Mouse (Mus musculus) bone marrow macrophage, adult 2 months (primary cell): Measurements from ENCODE around the gene Tcf21. TPM values are rescaled to one million over a fixed set of nuclear protein-coding genes. Genes with fewer than 3 reads are reported as not detected.

ENCODE experiments used
- H3K27ac ChIP-seq: 2 replicates; pipeline ENCODE4 v1.5.1; 2012; ENCODE audit warnings: low read depth, low read length; ENCODE audit not compliant: insufficient read depth
- H3K4me1 ChIP-seq: 2 replicates; pipeline ENCODE4 v1.6.1; 2012; ENCODE audit warnings: low read length; ENCODE audit not compliant: control insufficient read depth, insufficient read depth
- H3K4me3 ChIP-seq: 2 replicates; pipeline ENCODE4 v1.5.1; 2012; ENCODE audit warnings: mild to moderate bottlenecking, low read length, moderate library complexity; ENCODE audit not compliant: insufficient read depth
- CTCF ChIP-seq: IDR thresholded peaks from 2 replicates; pipeline ENCODE4 v1.5.1; 2012; ENCODE audit warnings: low read depth, mild to moderate bottlenecking, low read length, moderate library complexity
- POLR2A ChIP-seq: IDR thresholded peaks from 2 replicates; pipeline ENCODE4 v1.6.1; 2012; ENCODE audit warnings: mild to moderate bottlenecking, low read depth, low read length, borderline replicate concordance
- polyA plus RNA-seq: library from polyadenylated mRNA; stranded (reverse); fragments of >200 nt; gene quantifications from 2 replicates; pipeline ENCODE4 v1.2.4, GENCODE M21; 2012; ENCODE audit not compliant: missing spikeins, insufficient read depth, insufficient read length

Gene Tcf21
- polyA plus RNA-seq, 1 experiment = not detected

DNA sequence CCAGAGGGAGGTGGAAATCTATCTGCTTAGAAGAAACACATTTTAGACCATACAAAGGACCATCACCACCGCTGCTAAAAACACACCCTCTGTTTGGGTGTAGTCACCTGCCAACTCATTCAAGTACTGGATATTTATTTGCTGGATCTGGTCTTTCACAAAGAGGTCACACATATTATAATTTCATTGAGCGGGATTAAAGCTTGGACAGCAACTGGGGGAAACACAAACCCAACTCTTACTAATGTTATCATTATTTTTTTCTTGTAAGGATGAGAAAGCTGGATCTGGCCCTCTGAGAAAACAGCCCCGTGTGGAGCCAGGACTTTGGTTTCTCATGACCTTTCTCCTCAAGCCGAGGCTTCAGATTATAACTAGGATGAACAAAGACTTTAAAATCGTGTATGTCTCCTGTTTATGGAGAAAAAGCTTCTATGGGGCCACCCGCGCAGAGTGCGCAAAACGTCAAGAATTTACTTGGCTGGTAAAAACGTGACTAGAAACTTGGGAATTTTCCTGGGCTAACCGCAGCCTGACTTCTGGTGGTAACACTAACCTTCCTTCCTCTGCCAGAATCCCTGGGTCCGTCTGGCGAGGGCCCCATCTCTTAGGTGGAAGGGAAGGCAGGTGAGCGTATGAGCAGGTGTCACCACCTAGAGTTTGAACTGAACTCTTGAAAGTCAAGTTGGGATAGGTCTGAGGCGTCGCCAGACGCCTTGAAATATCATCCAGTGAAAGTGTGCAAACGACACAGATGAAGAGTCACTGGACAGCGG, 4.3 kb downstream of the Tcf21 start:
- H3K27ac ChIP-seq = no peak overlapping the region
- no peaks in the 10 kb centered on the region for H3K4me1 ChIP-seq
- H3K4me3 ChIP-seq = no peak overlapping the region
- no peak for TF ChIP-seq POLR2A
- no peak for TF ChIP-seq CTCF

DNA sequence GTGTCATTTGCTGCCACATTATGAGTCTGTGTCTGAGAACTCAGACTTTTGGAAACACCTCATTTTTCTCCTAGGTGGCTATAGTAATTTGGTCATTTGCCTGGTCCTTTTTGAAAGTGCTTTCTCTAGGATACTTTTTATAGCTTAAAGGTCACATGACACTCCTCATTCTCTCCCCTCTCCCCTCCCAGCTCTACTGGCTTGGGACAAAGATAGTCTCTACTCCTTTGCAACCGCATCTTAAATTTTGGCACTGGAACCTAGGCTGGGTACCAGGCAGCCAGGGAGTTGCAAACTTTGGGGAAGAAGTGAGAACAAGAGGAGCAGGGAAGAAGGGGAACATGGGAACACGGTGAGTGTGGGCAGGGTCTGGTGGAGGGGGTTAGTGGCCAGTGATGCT, 5.2 kb downstream of the Tcf21 start:
- no peak overlapping the region for H3K4me3 ChIP-seq
- no peaks in the 10 kb centered on the region for H3K4me1 ChIP-seq
- TF ChIP-seq CTCF = no peak
- no peak for TF ChIP-seq POLR2A
- H3K27ac ChIP-seq = no peak overlapping the region

GRCm38 (mm10) chr10:22814294-22814693, 5.7 kb downstream of the Tcf21 start:
- TF ChIP-seq POLR2A (no peak), CTCF (no peak)
- Histone ChIP-seq H3K4me1 (no peaks in the 10 kb centered on the region), H3K4me3 (no peak overlapping the region), H3K27ac (no peak overlapping the region)

- no peak overlapping the region for H3K27ac ChIP-seq
- peak overlapping the region; percentile 1; the same call in 1 of the 2 replicates for H3K4me3 ChIP-seq
- no peaks in the 10 kb centered on the region for H3K4me1 ChIP-seq
- no peak for TF ChIP-seq POLR2A
- no peak for TF ChIP-seq CTCF
Observed at GRCm38 (mm10) chr10:22813317-22813960, 6.5 kb downstream of the Tcf21 start.

GRCm38 (mm10) chr10:22811921-22812320, 8.1 kb downstream of the Tcf21 start:
- no peak overlapping the region for H3K4me3 ChIP-seq
- no peaks in the 10 kb centered on the region for H3K4me1 ChIP-seq

GRCm38 (mm10) chr10:22782684-22783083, 37.3 kb downstream of the Tcf21 start:
- Histone ChIP-seq H3K4me1 (no peaks in the 10 kb centered on the region), H3K27ac (no peak overlapping the region), H3K4me3 (no peak overlapping the region)
- TF ChIP-seq POLR2A (no peak), CTCF (no peak)

More at GRCm38 (mm10) chr10:22811921-22812320, 8.1 kb downstream of the Tcf21 start:
- H3K27ac ChIP-seq = no peak overlapping the region
- no peak for TF ChIP-seq POLR2A
- no peak for TF ChIP-seq CTCF

DNA sequence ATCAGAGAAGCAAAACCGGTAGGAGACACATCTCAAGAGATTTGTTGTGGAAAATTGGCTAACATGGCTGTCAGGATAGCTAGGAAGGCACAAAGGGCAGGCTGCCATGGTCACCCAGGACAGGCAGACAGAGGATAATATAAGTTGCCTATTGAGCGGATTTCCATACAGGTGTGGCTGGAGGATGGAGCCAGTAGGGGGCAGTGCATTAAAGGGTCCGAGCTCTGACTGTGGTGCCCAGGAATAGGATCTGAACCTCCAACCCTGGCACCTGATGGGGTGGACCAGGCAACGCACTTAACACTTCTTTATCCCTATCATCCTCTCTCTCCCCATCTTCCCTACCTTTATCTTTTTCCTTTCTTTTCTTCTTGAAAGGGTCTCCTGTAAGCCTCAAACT, 38.5 kb downstream of the Tcf21 start:
- TF ChIP-seq CTCF (no peak), POLR2A (no peak)
- H3K27ac ChIP-seq = no peak overlapping the region
- no peaks in the 10 kb centered on the region for H3K4me1 ChIP-seq
- H3K4me3 ChIP-seq = no peak overlapping the region

DNA sequence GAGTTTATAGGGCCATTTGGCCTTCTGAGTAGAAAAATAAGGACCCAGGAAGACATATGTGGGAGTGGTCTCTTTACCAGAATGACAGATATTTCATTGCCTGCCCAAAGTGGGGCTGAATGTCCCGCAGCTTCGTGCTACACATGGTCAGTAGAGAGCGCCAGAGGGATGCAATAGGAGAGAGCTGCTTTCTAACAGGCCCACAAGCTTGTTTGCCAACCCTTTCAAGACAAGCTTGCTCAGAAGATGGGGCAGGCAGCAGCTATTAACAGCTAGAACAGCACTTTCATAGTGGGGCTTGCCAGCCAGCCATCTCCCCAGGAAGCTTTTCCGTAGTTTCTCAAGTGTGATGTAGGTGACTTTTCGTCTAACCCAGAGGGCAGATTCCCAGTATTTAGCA, 42.0 kb downstream of the Tcf21 start:
- TF ChIP-seq POLR2A = no peak
- TF ChIP-seq CTCF = no peak
- H3K4me3 ChIP-seq = no peak overlapping the region
- no peak overlapping the region for H3K27ac ChIP-seq
- H3K4me1 ChIP-seq = no peaks in the 10 kb centered on the region

GRCm38 (mm10) chr10:22776007-22776698, 43.8 kb downstream of the Tcf21 start:
- no peak for TF ChIP-seq POLR2A
- TF ChIP-seq CTCF = peak; percentile 78
- Histone ChIP-seq H3K27ac (no peak overlapping the region), H3K4me1 (no peaks in the 10 kb centered on the region), H3K4me3 (no peak overlapping the region)

- no peak for TF ChIP-seq POLR2A
- TF ChIP-seq CTCF = no peak
- no peaks in the 10 kb centered on the region for H3K4me1 ChIP-seq
- H3K27ac ChIP-seq = no peak overlapping the region
- no peak overlapping the region for H3K4me3 ChIP-seq
Observed at GRCm38 (mm10) chr10:22775456-22775855, 44.5 kb downstream of the Tcf21 start.
